Mouse (Mus musculus): ENCODE measurements around the gene Fignl2. TPM values are rescaled to one million over a fixed set of nuclear protein-coding genes. Genes with fewer than 3 reads are reported as not detected.

Fignl2 gene
- polyA plus RNA-seq, 1 experiment from 2014 or later, result 0.12 TPM

DNA sequence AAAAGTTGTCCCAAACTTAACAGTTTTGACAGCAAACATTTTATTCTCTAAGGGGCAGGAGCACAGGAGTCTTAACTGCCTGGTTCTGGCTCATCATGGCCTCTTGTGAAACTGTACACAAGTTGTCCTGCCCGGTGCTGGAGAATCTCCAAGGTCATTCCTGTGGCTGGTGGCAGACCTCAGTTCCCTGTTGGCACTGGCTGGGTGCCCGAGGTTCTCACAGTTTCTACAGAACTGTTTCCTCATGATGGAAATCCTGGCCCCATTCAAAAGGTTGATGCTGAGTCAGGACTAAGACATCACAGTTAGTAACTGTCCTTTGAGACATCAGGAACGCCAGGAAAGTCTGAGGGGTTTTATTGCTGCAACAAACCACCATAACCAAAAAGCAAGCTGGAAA is 8.6 kb upstream of the Fignl2 start:
- no peaks in the 10 kb centered on the region for H3K36me3 ChIP-seq (ENCODE audit: control insufficient read depth, insufficient read depth)
- no peak for ATAC-seq (replicated peaks; ENCODE audit: extremely low read depth, insufficient read depth, low FRiP score)
- H3K9ac ChIP-seq (ENCODE audit: low read length), result no peak overlapping the region
- no peak overlapping the region for H3K4me2 ChIP-seq (ENCODE audit: low read depth, low read length)
- H3K4me3 ChIP-seq (ENCODE audit: low read length), result no peak overlapping the region
- H3K9me3 ChIP-seq (replicated peaks; ENCODE audit: control insufficient read depth, low read length), result no peaks in the 10 kb centered on the region
- H3K27ac ChIP-seq (ENCODE audit: low read length), result no peak overlapping the region
- no peaks in the 10 kb centered on the region; the same call in 1 of the 2 replicates for H3K27me3 ChIP-seq (ENCODE audit: control insufficient read depth, insufficient read depth, low read length)
- 60% methylated on average over 3 of the region's 3 CpGs for WGBS
- no peaks in the 10 kb centered on the region for H3K4me1 ChIP-seq (ENCODE audit: control insufficient read depth, insufficient read depth, low read length)

DNA sequence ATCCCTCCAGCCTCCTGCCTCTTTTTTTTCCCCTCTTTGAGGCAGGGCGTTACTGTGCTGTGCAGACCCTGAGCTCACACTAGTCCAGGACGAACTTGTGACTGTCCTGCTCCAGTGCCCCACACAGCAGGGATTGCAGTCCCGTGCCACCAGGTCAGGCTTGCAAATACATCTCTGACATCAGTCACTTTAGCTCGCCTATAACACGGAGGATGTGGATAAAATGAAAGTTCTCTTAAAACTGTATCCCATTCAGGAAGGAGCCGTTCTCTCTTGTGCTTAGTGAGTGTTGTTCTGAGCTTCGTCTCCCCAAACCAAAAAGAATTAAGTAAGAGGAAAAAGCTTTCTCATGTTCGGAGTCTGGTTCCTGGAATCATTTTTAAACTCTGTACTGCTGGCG is 8.1 kb upstream of the Fignl2 start:
- Histone ChIP-seq H3K4me3 (ENCODE audit: low read length) (no peak overlapping the region), H3K27ac (ENCODE audit: low read length) (no peak overlapping the region), H3K9me3 (replicated peaks; ENCODE audit: control insufficient read depth, low read length) (no peaks in the 10 kb centered on the region), H3K4me1 (ENCODE audit: control insufficient read depth, insufficient read depth, low read length) (no peaks in the 10 kb centered on the region), H3K36me3 (ENCODE audit: control insufficient read depth, insufficient read depth) (no peaks in the 10 kb centered on the region), H3K4me2 (ENCODE audit: low read depth, low read length) (no peak overlapping the region), H3K9ac (ENCODE audit: low read length) (no peak overlapping the region), H3K27me3 (ENCODE audit: control insufficient read depth, insufficient read depth, low read length) (no peaks in the 10 kb centered on the region; the same call in 1 of the 2 replicates)
- WGBS, result 73% methylated on average over 9 of the region's 9 CpGs
- no peak for ATAC-seq (replicated peaks; ENCODE audit: extremely low read depth, insufficient read depth, low FRiP score)

DNA sequence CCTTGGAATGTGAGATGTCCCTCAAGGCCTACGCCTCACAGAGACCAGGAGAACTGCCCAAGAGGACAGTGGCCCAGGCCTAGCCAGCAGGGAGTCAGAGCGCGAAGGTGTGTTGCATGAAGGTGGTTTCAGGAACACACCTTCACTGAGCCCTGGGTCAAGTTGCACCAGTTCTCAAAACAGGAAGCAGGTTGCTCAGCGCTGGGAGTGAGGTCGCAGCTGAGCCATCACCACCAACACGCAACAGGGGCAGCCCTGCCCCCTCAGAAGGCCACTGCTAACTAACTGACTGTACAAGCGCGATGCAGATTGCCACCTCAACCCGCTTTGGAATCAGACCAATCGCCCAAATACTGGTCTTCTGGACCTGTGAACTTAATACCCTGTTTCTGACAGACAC is 6.1 kb upstream of the Fignl2 start:
- Histone ChIP-seq H3K4me3 (ENCODE audit: low read length) (no peak overlapping the region), H3K9ac (ENCODE audit: low read length) (no peak overlapping the region), H3K27me3 (ENCODE audit: control insufficient read depth, insufficient read depth, low read length) (peaks cover 10% of the 10 kb centered on the region; the same call in 1 of the 2 replicates), H3K4me1 (ENCODE audit: control insufficient read depth, insufficient read depth, low read length) (no peaks in the 10 kb centered on the region), H3K36me3 (ENCODE audit: control insufficient read depth, insufficient read depth) (no peaks in the 10 kb centered on the region), H3K27ac (ENCODE audit: low read length) (no peak overlapping the region), H3K4me2 (ENCODE audit: low read depth, low read length) (no peak overlapping the region), H3K9me3 (replicated peaks; ENCODE audit: control insufficient read depth, low read length) (no peaks in the 10 kb centered on the region)
- 67% methylated on average over 10 of the region's 10 CpGs for WGBS
- ATAC-seq (replicated peaks; ENCODE audit: extremely low read depth, insufficient read depth, low FRiP score), result no peak

DNA sequence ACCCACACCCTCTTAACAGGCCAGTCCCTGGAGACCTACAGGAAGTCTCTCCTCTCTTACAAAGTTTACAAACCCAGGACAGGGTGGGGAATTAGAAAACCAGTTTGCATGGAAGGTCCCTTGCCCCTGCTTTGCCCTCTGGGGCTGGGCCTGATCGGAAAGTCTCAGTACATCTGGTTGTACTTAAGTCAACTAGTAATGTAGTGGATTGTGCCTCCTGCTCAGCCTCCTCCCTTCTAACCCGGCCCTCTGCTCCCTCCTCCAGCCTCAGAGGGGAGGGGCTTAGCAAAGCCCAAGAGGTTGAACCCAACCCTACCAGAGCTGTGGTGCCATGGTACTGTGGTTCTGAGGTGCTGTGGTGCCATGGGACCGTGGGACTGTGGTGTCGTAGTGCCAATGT is 3.9 kb upstream of the Fignl2 start:
- no peaks in the 10 kb centered on the region for H3K9me3 ChIP-seq (replicated peaks; ENCODE audit: control insufficient read depth, low read length)
- ATAC-seq (replicated peaks; ENCODE audit: extremely low read depth, insufficient read depth, low FRiP score), result no peak
- no peak overlapping the region for H3K4me3 ChIP-seq (ENCODE audit: low read length)
- no peak overlapping the region for H3K4me2 ChIP-seq (ENCODE audit: low read depth, low read length)
- H3K27me3 ChIP-seq (ENCODE audit: control insufficient read depth, insufficient read depth, low read length), result peaks cover 13% of the 10 kb centered on the region
- WGBS, result 59% methylated on average over 4 of the region's 4 CpGs
- H3K36me3 ChIP-seq (ENCODE audit: control insufficient read depth, insufficient read depth), result no peaks in the 10 kb centered on the region
- H3K27ac ChIP-seq (ENCODE audit: low read length), result no peak overlapping the region
- no peaks in the 10 kb centered on the region for H3K4me1 ChIP-seq (ENCODE audit: control insufficient read depth, insufficient read depth, low read length)
- no peak overlapping the region for H3K9ac ChIP-seq (ENCODE audit: low read length)

DNA sequence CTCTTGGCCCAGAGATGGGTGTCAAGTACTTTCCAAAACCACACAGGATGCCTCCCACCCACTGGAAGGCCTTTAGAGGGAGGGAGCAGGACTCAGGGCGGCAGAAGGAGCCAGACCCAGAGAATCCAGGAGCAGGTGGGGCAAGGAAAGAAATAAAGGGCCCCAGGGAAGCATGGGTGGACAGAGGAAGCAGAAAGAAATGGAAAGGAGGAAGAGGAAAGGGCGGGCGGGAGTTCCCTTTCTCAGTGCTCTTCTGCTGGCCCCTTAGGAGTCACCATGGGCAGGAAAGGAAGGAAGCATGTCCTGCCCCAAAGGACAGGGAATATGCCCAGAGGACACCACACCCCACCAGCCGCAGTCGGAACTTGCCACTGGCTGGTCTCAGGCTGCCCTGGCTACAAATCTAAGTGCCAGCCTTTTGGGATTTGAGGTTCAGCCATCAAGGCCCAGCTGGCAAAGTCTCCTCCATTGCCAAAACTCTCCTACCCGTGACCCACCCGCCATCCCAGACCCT is 2.7 kb upstream of the Fignl2 start:
- Histone ChIP-seq H3K9me3 (replicated peaks; ENCODE audit: control insufficient read depth, low read length) (no peaks in the 10 kb centered on the region), H3K4me3 (ENCODE audit: low read length) (no peak overlapping the region), H3K4me1 (ENCODE audit: control insufficient read depth, insufficient read depth, low read length) (0 out of 2 replicates have a peak, but pooled peaks cover 3% of the 10 kb centered on the region), H3K27me3 (ENCODE audit: control insufficient read depth, insufficient read depth, low read length) (peaks cover 21% of the 10 kb centered on the region), H3K4me2 (ENCODE audit: low read depth, low read length) (no peak overlapping the region), H3K27ac (ENCODE audit: low read length) (no peak overlapping the region), H3K9ac (ENCODE audit: low read length) (no peak overlapping the region), H3K36me3 (ENCODE audit: control insufficient read depth, insufficient read depth) (no peaks in the 10 kb centered on the region)
- no peak for ATAC-seq (replicated peaks; ENCODE audit: extremely low read depth, insufficient read depth, low FRiP score)
- WGBS, result 71% methylated on average over 7 of the region's 7 CpGs

DNA sequence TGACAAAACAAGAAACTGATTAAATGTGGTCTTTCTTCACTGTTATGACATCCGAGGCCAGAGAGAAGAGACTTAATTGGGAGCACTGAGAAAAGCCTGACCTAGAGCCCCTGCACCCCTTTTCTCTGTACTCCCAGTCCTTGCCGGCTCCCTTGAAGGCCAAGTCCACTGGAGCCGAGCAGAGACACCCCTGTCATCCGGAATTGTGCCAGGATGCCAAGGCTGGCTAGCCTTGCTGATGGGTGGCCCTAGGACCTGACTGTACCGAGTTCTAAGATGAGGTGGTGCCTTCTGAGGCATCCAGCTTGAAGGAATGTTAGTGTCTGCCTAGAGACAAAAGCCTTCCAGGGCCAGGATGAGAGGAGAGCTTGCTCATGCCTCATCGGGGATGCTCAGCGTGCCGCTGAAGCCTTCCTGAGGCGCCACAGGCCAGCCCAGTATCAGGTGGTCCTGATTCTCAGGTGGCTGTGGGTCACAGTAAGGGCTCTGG is 1.7 kb upstream of the Fignl2 start:
- no peaks in the 10 kb centered on the region for H3K36me3 ChIP-seq (ENCODE audit: control insufficient read depth, insufficient read depth)
- 85% methylated on average over 9 of the region's 9 CpGs for WGBS
- 0 out of 2 replicates have a peak, but pooled peaks cover 3% of the 10 kb centered on the region for H3K4me1 ChIP-seq (ENCODE audit: control insufficient read depth, insufficient read depth, low read length)
- no peak for ATAC-seq (replicated peaks; ENCODE audit: extremely low read depth, insufficient read depth, low FRiP score)
- no peak overlapping the region for H3K27ac ChIP-seq (ENCODE audit: low read length)
- H3K9me3 ChIP-seq (replicated peaks; ENCODE audit: control insufficient read depth, low read length), result no peaks in the 10 kb centered on the region
- H3K4me2 ChIP-seq (ENCODE audit: low read depth, low read length), result no peak overlapping the region
- peaks cover 23% of the 10 kb centered on the region for H3K27me3 ChIP-seq (ENCODE audit: control insufficient read depth, insufficient read depth, low read length)
- no peak overlapping the region for H3K4me3 ChIP-seq (ENCODE audit: low read length)
- no peak overlapping the region for H3K9ac ChIP-seq (ENCODE audit: low read length)

DNA sequence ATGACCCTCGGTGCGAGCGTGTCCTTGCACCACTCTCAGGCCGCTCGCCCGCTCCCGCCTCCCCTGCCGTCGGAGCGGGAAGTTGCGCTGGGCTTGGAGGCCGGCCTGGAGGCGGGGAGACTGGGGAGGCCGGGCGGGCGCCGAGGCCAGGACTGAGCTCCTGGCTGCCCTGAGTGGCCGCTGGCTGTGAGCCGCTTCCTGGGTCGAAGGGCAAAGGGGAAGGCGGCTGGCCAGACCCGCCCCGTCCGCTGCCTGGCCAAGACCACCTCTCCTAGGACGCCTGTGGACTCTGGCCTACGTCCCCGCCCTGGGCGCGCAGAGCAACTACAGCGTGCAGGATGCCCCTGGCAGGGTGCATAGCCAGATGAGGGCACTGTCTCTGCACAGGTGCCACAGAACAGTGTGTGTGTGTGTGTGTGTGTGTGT is 377 bp upstream of the Fignl2 start:
- peaks cover 23% of the 10 kb centered on the region for H3K27me3 ChIP-seq (ENCODE audit: control insufficient read depth, insufficient read depth, low read length)
- peak overlapping the region; percentile 75 for H3K4me3 ChIP-seq (ENCODE audit: low read length)
- 0 out of 2 replicates have a peak, but pooled peaks cover 3% of the 10 kb centered on the region for H3K4me1 ChIP-seq (ENCODE audit: control insufficient read depth, insufficient read depth, low read length)
- peak overlapping the region; percentile 77 for H3K9ac ChIP-seq (ENCODE audit: low read length)
- H3K4me2 ChIP-seq (ENCODE audit: low read depth, low read length), result peak overlapping the region; percentile 89
- ATAC-seq (replicated peaks; ENCODE audit: extremely low read depth, insufficient read depth, low FRiP score), result peak; percentile 80
- no peaks in the 10 kb centered on the region for H3K9me3 ChIP-seq (replicated peaks; ENCODE audit: control insufficient read depth, low read length)
- 2% methylated on average over 30 of the region's 30 CpGs for WGBS
- H3K36me3 ChIP-seq (ENCODE audit: control insufficient read depth, insufficient read depth), result no peaks in the 10 kb centered on the region
- H3K27ac ChIP-seq (ENCODE audit: low read length), result peak overlapping the region; percentile 82

DNA sequence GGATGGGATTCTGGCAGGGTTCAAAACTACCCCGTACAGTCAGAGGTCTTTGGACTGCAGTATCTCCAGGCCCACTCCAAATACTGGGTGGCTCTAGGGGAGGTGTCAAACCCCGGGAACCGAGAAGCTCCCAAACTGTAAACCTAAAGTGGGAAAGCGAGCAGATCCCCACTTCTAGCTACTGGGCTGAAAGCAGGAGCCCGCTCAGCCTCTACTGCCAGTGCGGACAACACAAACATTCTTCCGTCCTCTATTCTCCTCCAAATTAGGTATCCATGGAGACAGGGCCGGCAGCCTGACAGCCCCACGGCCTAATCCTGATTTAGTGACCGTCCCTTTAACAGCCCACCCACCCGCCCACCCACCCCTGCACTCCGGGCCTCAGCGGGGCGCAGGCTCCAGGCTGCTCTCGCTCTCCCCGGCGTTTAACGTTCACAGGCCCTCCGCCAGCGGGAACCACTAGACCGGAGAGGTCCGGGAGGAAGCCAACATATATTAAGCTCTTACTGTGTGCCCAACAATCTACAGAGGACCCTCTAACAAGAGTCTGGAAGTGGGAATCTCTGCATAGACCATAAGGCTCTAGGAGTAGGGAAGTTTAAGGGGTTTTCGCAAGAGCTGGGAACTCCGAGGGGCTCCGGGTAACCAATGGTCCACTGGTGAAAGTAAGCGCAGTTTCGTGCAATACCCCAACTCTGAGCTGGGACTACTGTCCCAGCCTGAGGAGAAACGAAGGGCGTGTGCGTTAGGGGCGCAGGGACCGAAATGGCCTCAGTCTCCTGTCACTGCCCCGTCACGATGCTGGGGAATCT is 1.2 kb downstream of the Fignl2 start:
- peak overlapping the region; percentile 82 for H3K27ac ChIP-seq (ENCODE audit: low read length)
- H3K36me3 ChIP-seq (ENCODE audit: control insufficient read depth, insufficient read depth), result no peaks in the 10 kb centered on the region
- WGBS, result 3% methylated on average over 34 of the region's 34 CpGs
- H3K4me2 ChIP-seq (ENCODE audit: low read depth, low read length), result peak overlapping the region; percentile 89
- no peaks in the 10 kb centered on the region; the same call in 1 of the 2 replicates for H3K9me3 ChIP-seq (replicated peaks; ENCODE audit: control insufficient read depth, low read length)
- H3K4me3 ChIP-seq (ENCODE audit: low read length), result peak overlapping the region; percentile 75
- H3K27me3 ChIP-seq (ENCODE audit: control insufficient read depth, insufficient read depth, low read length), result peaks cover 23% of the 10 kb centered on the region
- peak overlapping the region; percentile 77 for H3K9ac ChIP-seq (ENCODE audit: low read length)
- no peak for ATAC-seq (replicated peaks; ENCODE audit: extremely low read depth, insufficient read depth, low FRiP score)
- H3K4me1 ChIP-seq (ENCODE audit: control insufficient read depth, insufficient read depth, low read length), result 0 out of 2 replicates have a peak, but pooled peaks cover 3% of the 10 kb centered on the region

All from heart, embryonic 16.5 days (tissue).